Mouse (Mus musculus) forebrain, embryonic 13.5 days (tissue): ENCODE data around the gene Ror1. TPM values are rescaled to one million over a fixed set of nuclear protein-coding genes. Genes with fewer than 3 reads are reported as not detected.

ENCODE experiments used
- ATAC-seq: fragments of 200-750 bp; cut with Nextera tagmentation; 2 replicates; pipeline ENCODE4 v1.8.0; 2017
- H3K27ac ChIP-seq: fragments of 300-500 bp; sonication (generic); 2 replicates; pipeline ENCODE4 v1.5.1; 2015; ENCODE audit warnings: inconsistent platforms, mild to moderate bottlenecking, moderate library complexity
- H3K27me3 ChIP-seq: fragments of 300-500 bp; sonication (generic); 2 replicates; pipeline ENCODE4 v1.6.1; 2015; ENCODE audit warnings: mild to moderate bottlenecking, inconsistent platforms
- H3K36me3 ChIP-seq: fragments of 300-500 bp; sonication (generic); 2 replicates; pipeline ENCODE4 v1.6.1; 2015; ENCODE audit warnings: mild to moderate bottlenecking, inconsistent platforms; ENCODE audit not compliant: poor library complexity, severe bottlenecking
- H3K4me1 ChIP-seq: fragments of 300-500 bp; sonication (generic); 2 replicates; pipeline ENCODE4 v1.6.1; 2015; ENCODE audit warnings: inconsistent platforms
- H3K4me2 ChIP-seq: fragments of 300-500 bp; sonication (generic); 2 replicates; pipeline ENCODE4 v1.6.1; 2015; ENCODE audit warnings: inconsistent platforms, mild to moderate bottlenecking, moderate library complexity
- H3K4me3 ChIP-seq: fragments of 300-500 bp; sonication (generic); 2 replicates; pipeline ENCODE4 v1.5.1; 2015; ENCODE audit warnings: mild to moderate bottlenecking, inconsistent platforms
- H3K9ac ChIP-seq: fragments of 300-500 bp; sonication (generic); 2 replicates; pipeline ENCODE4 v1.6.1; 2015; ENCODE audit warnings: mild to moderate bottlenecking, inconsistent platforms
- H3K9me3 ChIP-seq: fragments of 300-500 bp; sonication (generic); replicated peaks from 2 replicates; pipeline ENCODE4 v1.6.1; 2016; ENCODE audit warnings: inconsistent platforms
- WGBS: fragments of 180-500 bp; shearing (Covaris S2); methylation state at CpG from one replicate; pipeline ENCODE4 v1.1.7; 2015; 5-methylcytosine and 5-hydroxymethylcytosine counted together
- polyA plus RNA-seq: library from polyadenylated mRNA; unstranded; fragments of >200 nt; fragmentation: Nextera tagmentation; extraction: Ambion mirVana; gene quantifications from 2 replicates; pipeline ENCODE4 v1.2.1, GENCODE M21; 2015

Ror1 gene
- polyA plus RNA-seq, 1 experiment from 2014 or later, result 0.84 TPM

DNA sequence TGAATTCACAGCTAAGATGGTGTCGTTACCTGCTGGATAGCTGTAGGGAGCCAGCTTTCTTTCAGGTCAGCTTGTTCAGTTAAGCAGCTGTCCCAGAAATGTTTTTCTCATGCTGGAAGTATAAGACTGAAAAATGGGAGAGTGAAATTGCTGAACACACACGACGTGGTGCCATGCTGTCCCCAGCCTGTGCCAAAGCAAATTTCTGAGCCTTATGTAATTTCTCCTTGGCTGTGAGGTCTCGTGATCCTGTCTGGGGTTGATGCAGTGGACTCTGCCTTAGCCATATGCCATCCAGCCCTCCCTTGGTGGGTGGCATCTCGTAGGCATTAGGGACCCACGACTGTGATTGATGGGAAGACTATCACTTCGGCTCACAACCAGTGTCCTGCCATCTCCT is 180.9 kb downstream of the Ror1 start:
- 90% methylated on average over 7 of the region's 7 CpGs for whole genome bisulfite sequencing
- Histone ChIP-seq H3K4me3 (no peak overlapping the region), H3K27me3 (no peaks in the 10 kb centered on the region), H3K36me3 (no peaks in the 10 kb centered on the region), H3K9me3 (no peaks in the 10 kb centered on the region), H3K4me1 (no peaks in the 10 kb centered on the region), H3K9ac (no peak overlapping the region), H3K4me2 (no peak overlapping the region), H3K27ac (no peak overlapping the region)
- no peak for ATAC-seq

DNA sequence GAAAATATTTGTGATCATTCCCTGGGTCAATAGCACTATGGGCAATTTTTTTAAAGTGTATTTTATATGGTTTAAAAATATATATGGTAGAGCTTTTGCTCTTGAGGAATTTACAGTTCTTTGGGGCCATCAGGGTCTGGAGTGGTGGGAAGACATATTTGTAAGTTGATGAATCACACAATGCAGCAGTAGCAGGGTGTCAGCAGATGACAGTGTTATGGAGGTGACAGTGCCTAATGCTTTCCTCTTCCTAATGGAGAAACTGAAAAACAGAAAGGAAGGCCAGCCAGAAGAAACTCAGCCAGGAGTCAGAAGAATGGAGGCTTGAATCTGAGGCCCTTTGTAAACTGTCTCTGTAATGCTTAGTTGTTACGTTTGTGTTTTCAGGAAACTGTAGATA is 181.4 kb downstream of the Ror1 start:
- H3K4me2 ChIP-seq, result no peak overlapping the region
- 86% methylated on average over 1 of the region's 1 CpGs for WGBS
- no peaks in the 10 kb centered on the region for H3K27me3 ChIP-seq
- no peak overlapping the region for H3K27ac ChIP-seq
- no peak for ATAC-seq
- no peaks in the 10 kb centered on the region for H3K4me1 ChIP-seq
- H3K36me3 ChIP-seq, result no peaks in the 10 kb centered on the region
- no peaks in the 10 kb centered on the region for H3K9me3 ChIP-seq
- H3K9ac ChIP-seq, result no peak overlapping the region
- no peak overlapping the region for H3K4me3 ChIP-seq

GRCm38 (mm10) chr4:100283171-100283880 is 187.7 kb downstream of the Ror1 start:
- Histone ChIP-seq H3K4me1 (no peaks in the 10 kb centered on the region), H3K9me3 (no peaks in the 10 kb centered on the region), H3K27me3 (no peaks in the 10 kb centered on the region), H3K4me2 (no peak overlapping the region), H3K4me3 (no peak overlapping the region), H3K36me3 (no peaks in the 10 kb centered on the region), H3K27ac (no peak overlapping the region), H3K9ac (no peak overlapping the region)
- ATAC-seq, result no peak
- 87% methylated on average over 8 of the region's 8 CpGs for WGBS

GRCm38 (mm10) chr4:100284528-100284927 is 188.9 kb downstream of the Ror1 start:
- no peaks in the 10 kb centered on the region for H3K27me3 ChIP-seq
- ATAC-seq, result no peak
- H3K9me3 ChIP-seq, result no peaks in the 10 kb centered on the region
- H3K36me3 ChIP-seq, result no peaks in the 10 kb centered on the region
- no peak overlapping the region for H3K4me2 ChIP-seq
- WGBS, result 90% methylated on average over 6 of the region's 6 CpGs
- H3K27ac ChIP-seq, result no peak overlapping the region
- no peak overlapping the region for H3K4me3 ChIP-seq
- no peak overlapping the region for H3K9ac ChIP-seq
- H3K4me1 ChIP-seq, result no peaks in the 10 kb centered on the region

GRCm38 (mm10) chr4:100286111-100286541 is 190.5 kb downstream of the Ror1 start:
- no peaks in the 10 kb centered on the region for H3K27me3 ChIP-seq
- H3K9ac ChIP-seq, result no peak overlapping the region
- no peak for ATAC-seq
- H3K9me3 ChIP-seq, result no peaks in the 10 kb centered on the region
- H3K27ac ChIP-seq, result no peak overlapping the region
- H3K4me2 ChIP-seq, result no peak overlapping the region
- H3K36me3 ChIP-seq, result no peaks in the 10 kb centered on the region
- no peaks in the 10 kb centered on the region for H3K4me1 ChIP-seq
- 71% methylated on average over 7 of the region's 7 CpGs for WGBS
- no peak overlapping the region for H3K4me3 ChIP-seq

- Histone ChIP-seq H3K27me3 (no peaks in the 10 kb centered on the region), H3K4me1 (no peaks in the 10 kb centered on the region), H3K27ac (no peak overlapping the region), H3K36me3 (no peaks in the 10 kb centered on the region), H3K9me3 (no peaks in the 10 kb centered on the region), H3K4me2 (no peak overlapping the region), H3K9ac (no peak overlapping the region), H3K4me3 (no peak overlapping the region)
- no peak for ATAC-seq
These were observed 191.2 kb downstream of the Ror1 start for GRCm38 (mm10) chr4:100286800-100287199.

GRCm38 (mm10) chr4:100287829-100288228 is 192.2 kb downstream of the Ror1 start:
- no peaks in the 10 kb centered on the region for H3K4me1 ChIP-seq
- no peaks in the 10 kb centered on the region for H3K27me3 ChIP-seq
- no peaks in the 10 kb centered on the region for H3K36me3 ChIP-seq
- no peak overlapping the region for H3K4me2 ChIP-seq
- WGBS, result 86% methylated on average over 4 of the region's 4 CpGs
- H3K27ac ChIP-seq, result no peak overlapping the region
- H3K4me3 ChIP-seq, result no peak overlapping the region
- H3K9me3 ChIP-seq, result no peaks in the 10 kb centered on the region
- no peak overlapping the region for H3K9ac ChIP-seq
- no peak for ATAC-seq

DNA sequence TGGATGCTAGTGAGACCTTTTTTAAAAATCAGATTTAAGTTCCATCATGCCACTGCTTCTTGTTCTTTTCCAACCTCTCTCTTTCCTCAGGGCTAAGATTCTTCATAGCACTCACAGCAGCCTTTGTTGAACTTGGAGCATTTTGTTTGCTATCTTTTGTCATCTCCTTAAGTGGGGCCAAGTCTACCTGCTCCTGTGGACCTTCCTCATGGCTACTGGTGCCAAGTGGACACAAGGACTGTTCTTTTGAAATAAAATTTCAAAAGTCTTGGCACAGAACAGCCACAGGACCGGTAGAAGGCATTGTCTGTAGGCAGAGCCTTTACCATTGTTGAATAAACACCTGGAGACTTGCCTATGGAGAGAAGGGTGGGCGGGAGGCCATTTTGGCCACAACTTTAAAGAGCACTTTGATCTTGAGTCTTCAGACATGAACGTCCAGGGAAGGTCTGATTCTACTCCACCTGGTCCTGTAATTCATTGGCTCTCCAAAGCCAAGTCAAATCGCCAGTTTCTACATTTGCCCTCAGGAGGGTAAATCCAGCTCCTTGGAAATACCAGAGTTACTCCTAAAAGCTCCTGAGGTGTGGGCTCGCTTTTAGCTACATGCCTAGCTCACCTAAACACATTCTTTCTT is 195.5 kb downstream of the Ror1 start:
- no peak for ATAC-seq
- H3K4me1 ChIP-seq, result no peaks in the 10 kb centered on the region
- no peak overlapping the region for H3K27ac ChIP-seq
- no peak overlapping the region for H3K4me2 ChIP-seq
- H3K4me3 ChIP-seq, result no peak overlapping the region
- no peak overlapping the region for H3K9ac ChIP-seq
- no peaks in the 10 kb centered on the region for H3K9me3 ChIP-seq
- no peaks in the 10 kb centered on the region for H3K27me3 ChIP-seq
- WGBS, result 83% methylated on average over 5 of the region's 5 CpGs
- no peaks in the 10 kb centered on the region for H3K36me3 ChIP-seq

DNA sequence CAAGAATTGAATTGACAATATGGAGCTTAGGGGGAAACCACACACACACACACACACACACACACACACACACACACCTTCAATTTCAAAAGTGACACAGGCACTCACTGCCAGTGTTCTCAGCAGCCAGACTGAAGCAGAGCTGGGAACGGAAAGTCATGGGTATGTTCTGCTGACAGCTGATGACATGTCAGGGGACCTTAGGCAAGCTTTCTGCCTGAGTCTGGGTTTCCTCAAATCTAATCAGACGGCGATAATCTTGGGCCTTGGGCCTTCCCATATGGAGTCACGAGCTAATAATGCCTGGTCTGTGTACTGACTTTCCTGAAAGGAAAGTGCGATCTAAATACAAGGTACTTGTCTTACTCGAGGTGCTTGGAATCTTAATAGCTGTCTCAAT is 202.1 kb downstream of the Ror1 start:
- Histone ChIP-seq H3K36me3 (no peaks in the 10 kb centered on the region), H3K4me3 (no peak overlapping the region), H3K4me2 (no peak overlapping the region), H3K27me3 (no peaks in the 10 kb centered on the region), H3K4me1 (no peaks in the 10 kb centered on the region), H3K27ac (no peak overlapping the region), H3K9me3 (no peaks in the 10 kb centered on the region), H3K9ac (no peak overlapping the region)
- no peak for ATAC-seq
- 79% methylated on average over 6 of the region's 6 CpGs for WGBS

GRCm38 (mm10) chr4:100298566-100298965 is 203.0 kb downstream of the Ror1 start:
- H3K4me1 ChIP-seq, result peaks cover 3% of the 10 kb centered on the region; the same call in 1 of the 2 replicates
- ATAC-seq, result no peak
- WGBS, result 94% methylated on average over 5 of the region's 5 CpGs
- H3K4me3 ChIP-seq, result no peak overlapping the region
- H3K27ac ChIP-seq, result no peak overlapping the region
- no peak overlapping the region for H3K4me2 ChIP-seq
- no peaks in the 10 kb centered on the region for H3K27me3 ChIP-seq
- H3K9ac ChIP-seq, result no peak overlapping the region
- no peaks in the 10 kb centered on the region for H3K36me3 ChIP-seq
- H3K9me3 ChIP-seq, result no peaks in the 10 kb centered on the region

DNA sequence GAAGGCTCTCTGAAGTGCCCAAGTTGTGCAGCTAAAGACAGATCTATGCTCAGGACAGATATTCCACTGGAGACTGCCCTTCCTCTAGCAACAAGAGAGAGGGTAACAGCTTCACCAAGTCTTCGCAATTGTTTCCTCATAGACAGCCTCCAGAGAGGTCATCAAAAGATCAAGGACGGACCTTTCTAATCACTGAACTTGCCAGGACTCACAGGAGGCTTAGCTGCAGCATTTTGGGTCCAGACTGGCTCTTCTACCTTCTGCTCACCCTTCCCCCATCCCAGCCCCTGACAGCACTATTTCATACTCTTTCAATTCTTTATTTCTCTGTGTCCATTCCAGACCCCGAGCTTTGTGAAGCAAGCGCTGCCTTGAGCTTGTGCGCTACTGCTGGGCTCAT is 204.6 kb downstream of the Ror1 start:
- Histone ChIP-seq H3K4me3 (no peak overlapping the region), H3K36me3 (no peaks in the 10 kb centered on the region), H3K4me1 (peaks cover 3% of the 10 kb centered on the region; the same call in 1 of the 2 replicates), H3K9me3 (no peaks in the 10 kb centered on the region), H3K4me2 (no peak overlapping the region), H3K27me3 (no peaks in the 10 kb centered on the region), H3K27ac (no peak overlapping the region), H3K9ac (no peak overlapping the region)
- WGBS, result 88% methylated on average over 5 of the region's 5 CpGs
- ATAC-seq, result no peak

GRCm38 (mm10) chr4:100301423-100301822 is 205.8 kb downstream of the Ror1 start:
- Histone ChIP-seq H3K9ac (no peak overlapping the region), H3K27ac (no peak overlapping the region), H3K4me3 (no peak overlapping the region), H3K27me3 (no peaks in the 10 kb centered on the region), H3K9me3 (no peaks in the 10 kb centered on the region), H3K4me2 (no peak overlapping the region), H3K4me1 (peaks cover 3% of the 10 kb centered on the region; the same call in 1 of the 2 replicates), H3K36me3 (no peaks in the 10 kb centered on the region)
- WGBS, result 94% methylated on average over 1 of the region's 1 CpGs
- no peak for ATAC-seq

DNA sequence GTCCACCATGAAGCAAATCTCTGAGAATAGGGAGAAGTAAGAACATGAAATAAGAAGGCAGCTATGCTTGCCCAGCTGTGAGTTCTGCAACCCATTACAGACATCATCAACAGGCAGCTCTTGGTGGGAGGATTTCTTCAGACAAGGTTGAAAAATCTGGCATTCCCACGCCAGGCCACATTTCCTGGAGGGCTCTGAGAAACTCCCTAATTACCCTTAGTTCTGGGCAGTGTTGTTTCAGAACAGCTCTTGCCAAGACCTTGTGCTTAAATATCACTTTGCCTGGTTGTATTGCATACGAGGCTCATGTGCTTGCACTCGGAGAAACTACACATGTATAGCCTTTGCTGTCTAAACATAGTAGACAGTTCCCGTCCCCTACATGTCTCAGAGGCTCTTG is 211.8 kb downstream of the Ror1 start:
- WGBS, result 90% methylated on average over 4 of the region's 4 CpGs

More for the DNA sequence above, 211.8 kb downstream of the Ror1 start:
- Histone ChIP-seq H3K4me2 (no peak overlapping the region), H3K27me3 (no peaks in the 10 kb centered on the region), H3K4me3 (no peak overlapping the region), H3K9ac (no peak overlapping the region), H3K27ac (no peak overlapping the region), H3K4me1 (peaks cover 3% of the 10 kb centered on the region; the same call in 1 of the 2 replicates), H3K9me3 (no peaks in the 10 kb centered on the region), H3K36me3 (no peaks in the 10 kb centered on the region)
- no peak for ATAC-seq
